Mouse (Mus musculus): ENCODE measurements around the gene Gad1. TPM values are rescaled to one million over a fixed set of nuclear protein-coding genes. Genes with fewer than 3 reads are reported as not detected.

Gad1 gene
- polyA plus RNA-seq (2014; fragmentation: Illumina TruSeq; extraction: RNeasy Lipid Tissue Mini Kit (QIAGEN cat#74804); ENCODE audit: low read depth, low replicate concordance) = 4.3 TPM

GRCm38 (mm10) chr2:70552772-70553171, at the start of gene Gad1:
Gad1 (plus strand) TSS chr2:70553072.

GRCm38 (mm10) chr2:70508496-70508895, 44.4 kb upstream of the Gad1 start, which contains the start of gene Erich2:
Erich2 (plus strand) TSS chr2:70508819.

Other genes starting within 250 kb of the Gad1 start
- not detected for gene Sp5, start 78.1 kb upstream of the Gad1 start, polyA plus RNA-seq (2014; fragmentation: Illumina TruSeq; extraction: RNeasy Lipid Tissue Mini Kit (QIAGEN cat#74804); ENCODE audit: low read depth, low replicate concordance)
- 1.7 TPM for gene Erich2, start 44.3 kb upstream of the Gad1 start, polyA plus RNA-seq (2014; fragmentation: Illumina TruSeq; extraction: RNeasy Lipid Tissue Mini Kit (QIAGEN cat#74804); ENCODE audit: low read depth, low replicate concordance)
- 104 TPM for gene Gorasp2, start 108.5 kb downstream of the Gad1 start, polyA plus RNA-seq (2014; fragmentation: Illumina TruSeq; extraction: RNeasy Lipid Tissue Mini Kit (QIAGEN cat#74804); ENCODE audit: low read depth, low replicate concordance)
- gene Gm26558, start 109.0 kb downstream of the Gad1 start, polyA plus RNA-seq (2014; fragmentation: Illumina TruSeq; extraction: RNeasy Lipid Tissue Mini Kit (QIAGEN cat#74804); ENCODE audit: low read depth, low replicate concordance) = not detected